Mouse (Mus musculus): ENCODE results near the gene Pole3.

The Pole3 gene

GRCm38 (mm10) chr4:62518416-62519121, 6.3 kb downstream of the Pole3 start:
- no peak for DNase-seq (ENCODE audit: low spot score)

GRCm38 (mm10) chr4:62517538-62518415, 7.1 kb downstream of the Pole3 start:
- no peak for DNase-seq (ENCODE audit: low spot score)

- DNase-seq (ENCODE audit: low spot score) = no peak
Measured at GRCm38 (mm10) chr4:62517046-62517445, 7.8 kb downstream of the Pole3 start.

- no peak for DNase-seq (ENCODE audit: low spot score)
Measured at GRCm38 (mm10) chr4:62516579-62516978, 8.3 kb downstream of the Pole3 start.

GRCm38 (mm10) chr4:62516079-62516478, 8.8 kb downstream of the Pole3 start:
- DNase-seq (ENCODE audit: low spot score) = no peak

GRCm38 (mm10) chr4:62515490-62515889, 9.4 kb downstream of the Pole3 start:
- DNase-seq (ENCODE audit: low spot score) = no peak

- DNase-seq (ENCODE audit: low spot score) = no peak
Measured at GRCm38 (mm10) chr4:62514995-62515394, 9.9 kb downstream of the Pole3 start.

- DNase-seq (ENCODE audit: low spot score) = no peak
Measured at GRCm38 (mm10) chr4:62513998-62514506, 10.8 kb downstream of the Pole3 start.

GRCm38 (mm10) chr4:62509946-62510345, 14.9 kb downstream of the Pole3 start:
- DNase-seq (ENCODE audit: low spot score) = no peak

GRCm38 (mm10) chr4:62508839-62509238, 16.0 kb downstream of the Pole3 start:
- DNase-seq (ENCODE audit: low spot score) = no peak

- no peak for DNase-seq (ENCODE audit: low spot score)
Measured at GRCm38 (mm10) chr4:62506798-62507197, 18.1 kb downstream of the Pole3 start.

GRCm38 (mm10) chr4:62505991-62506390, 18.9 kb downstream of the Pole3 start:
- no peak for DNase-seq (ENCODE audit: low spot score)

- no peak for DNase-seq (ENCODE audit: low spot score)
Measured at GRCm38 (mm10) chr4:62503374-62503970, 21.4 kb downstream of the Pole3 start, which contains the start of gene Hdhd3. Hdhd3 (minus strand) TSS chr4:62503467.

GRCm38 (mm10) chr4:62502969-62503368, 21.9 kb downstream of the Pole3 start:
- no peak for DNase-seq (ENCODE audit: low spot score)

GRCm38 (mm10) chr4:62501964-62502732, 22.7 kb downstream of the Pole3 start:
- DNase-seq (ENCODE audit: low spot score) = peak; percentile 81

- no peak for DNase-seq (ENCODE audit: low spot score)
Measured at GRCm38 (mm10) chr4:62501534-62501933, 23.3 kb downstream of the Pole3 start.

- no peak for DNase-seq (ENCODE audit: low spot score)
Measured at GRCm38 (mm10) chr4:62500799-62501198, 24.1 kb downstream of the Pole3 start.

- no peak for DNase-seq (ENCODE audit: low spot score)
Measured at GRCm38 (mm10) chr4:62496815-62497214, 28.1 kb downstream of the Pole3 start.

- DNase-seq (ENCODE audit: low spot score) = no peak
Measured at GRCm38 (mm10) chr4:62495946-62496345, 28.9 kb downstream of the Pole3 start.

- no peak for DNase-seq (ENCODE audit: low spot score)
Measured at GRCm38 (mm10) chr4:62494230-62494629, 30.6 kb downstream of the Pole3 start.

GRCm38 (mm10) chr4:62492682-62493081, 32.2 kb downstream of the Pole3 start:
- no peak for DNase-seq (ENCODE audit: low spot score)

GRCm38 (mm10) chr4:62487914-62488313, 37.0 kb downstream of the Pole3 start:
- no peak for DNase-seq (ENCODE audit: low spot score)
